Mouse (Mus musculus): Measurements from ENCODE around the gene Xbp1.
"Not testable (repeated sequence)": the region's sequence is repeated elsewhere in the genome, so short reads cannot be mapped to it uniquely, and the experiment has no call there.

Xbp1 gene

DNA sequence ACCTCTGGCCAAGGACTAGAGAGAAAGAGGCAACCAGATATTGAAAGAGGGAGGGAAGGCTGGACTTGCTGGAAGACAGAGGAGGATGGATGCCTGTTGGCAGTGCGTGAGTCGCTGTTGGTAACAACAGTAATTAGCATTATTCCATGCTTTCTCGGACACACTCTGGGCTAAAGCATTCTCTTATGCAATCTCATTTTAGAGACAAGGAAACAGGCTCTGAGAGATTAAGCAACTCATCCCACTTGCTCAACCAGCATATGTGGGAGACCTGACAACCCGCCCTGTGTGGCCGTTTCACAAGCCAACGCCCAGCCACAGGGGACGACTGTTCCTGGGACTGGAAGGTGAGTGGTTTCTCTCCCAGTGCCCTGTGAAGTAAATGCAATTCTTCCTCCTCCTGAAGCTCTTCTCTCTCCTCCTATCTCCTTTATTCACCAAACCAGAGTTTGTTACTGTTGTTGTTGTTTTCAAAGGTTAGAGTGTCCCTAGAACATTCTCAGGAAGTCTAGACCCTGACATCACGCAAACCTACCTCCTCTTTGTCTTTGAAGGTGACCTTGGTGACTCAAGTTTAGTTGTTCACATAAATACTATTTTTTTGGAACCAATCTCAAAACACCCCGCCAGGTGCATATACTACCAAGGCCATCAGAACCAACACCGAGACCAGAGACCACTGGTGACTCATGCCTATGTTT, 18.0 kb upstream of the Xbp1 start:
- DNase-seq = no peak

DNA sequence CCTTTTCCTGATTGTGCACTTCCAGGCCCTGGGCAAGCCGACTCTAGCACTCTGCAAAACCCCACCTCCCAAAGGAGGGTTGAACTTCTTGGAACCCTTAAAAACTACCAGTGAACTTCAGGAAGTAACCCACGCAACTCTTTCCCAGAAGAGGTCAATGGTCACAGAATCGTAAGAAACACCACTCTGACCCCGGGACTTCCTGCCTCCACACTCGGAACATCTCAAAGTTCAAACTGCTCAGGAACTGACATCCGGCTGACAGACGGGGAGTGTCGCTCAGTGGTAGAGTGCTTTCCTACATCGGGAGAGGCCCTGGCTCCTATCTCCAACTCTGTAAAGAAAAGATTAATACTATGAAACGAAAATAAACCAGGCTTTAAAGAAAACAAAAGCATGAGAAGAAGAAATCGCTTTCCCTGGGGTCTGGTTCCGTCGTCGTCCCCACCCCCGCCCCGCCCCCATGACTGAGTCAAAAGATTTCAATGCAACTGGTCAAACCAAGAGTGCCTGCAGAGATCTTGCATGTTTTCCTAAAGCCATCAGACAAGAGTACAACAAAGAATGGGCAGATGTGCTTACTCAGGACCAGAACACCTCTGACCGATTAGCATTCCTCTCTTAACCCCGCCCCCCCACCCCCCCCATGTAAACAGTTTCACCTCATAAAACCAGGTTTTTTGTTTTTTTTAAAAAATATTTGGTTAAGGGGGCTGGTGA, 14.4 kb upstream of the Xbp1 start:
- no peak for DNase-seq

DNA sequence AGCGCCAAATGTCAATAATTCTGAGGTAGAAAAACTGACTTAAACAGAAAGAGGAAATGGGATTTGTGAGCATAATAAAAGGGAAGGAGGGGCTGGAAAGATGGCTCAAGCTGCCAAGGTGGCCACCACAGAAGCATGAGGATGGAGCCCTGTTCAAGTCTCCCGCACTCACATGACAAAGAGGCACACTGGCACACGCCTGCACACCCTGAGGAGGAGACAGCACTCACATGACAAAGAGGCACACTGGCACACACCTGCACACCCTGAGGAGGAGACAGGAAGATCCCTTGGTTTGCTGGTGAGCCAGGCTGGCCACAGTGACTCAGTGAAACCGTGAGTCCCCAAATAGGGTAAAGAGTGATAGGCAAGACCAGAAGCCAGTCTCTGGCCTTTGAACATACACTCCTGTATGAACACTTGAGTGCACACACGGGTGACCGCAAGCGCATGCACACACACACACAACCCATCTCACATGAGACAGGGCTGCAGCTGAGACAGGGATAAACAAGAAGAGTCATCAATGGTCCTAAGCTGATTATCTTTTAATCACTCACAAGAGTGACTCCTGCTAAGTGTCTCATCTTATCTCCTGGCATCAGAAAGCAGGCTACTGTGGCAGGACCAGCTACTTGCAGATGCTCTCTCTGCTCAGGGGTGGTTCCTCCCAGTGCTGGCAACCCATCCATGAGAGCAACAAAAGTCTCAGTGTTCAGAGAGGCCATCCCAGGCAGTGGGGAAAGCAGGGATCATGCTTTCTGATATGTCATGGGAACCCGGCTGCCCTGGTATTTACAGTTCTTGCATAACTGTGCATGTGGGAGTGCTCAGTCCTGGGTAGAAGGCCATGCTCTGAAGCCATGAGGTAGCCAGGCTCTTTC, 11.0 kb upstream of the Xbp1 start:
- DNase-seq = no peak

DNA sequence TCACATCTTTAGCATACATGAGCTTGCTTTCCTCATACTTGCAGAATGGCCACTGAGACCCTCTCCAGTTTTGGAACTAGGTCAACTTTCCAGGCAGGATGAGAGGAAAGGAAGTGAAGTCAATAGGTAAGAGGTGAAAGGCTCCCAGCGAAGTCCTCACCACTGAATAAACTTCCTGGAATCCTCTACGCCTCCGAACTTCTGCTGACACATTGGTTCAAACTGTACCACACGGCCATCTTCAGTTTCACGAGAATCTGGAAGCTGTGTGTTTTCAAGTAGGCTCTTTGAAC, 10.4 kb upstream of the Xbp1 start:
- DNase-seq = no peak

DNA sequence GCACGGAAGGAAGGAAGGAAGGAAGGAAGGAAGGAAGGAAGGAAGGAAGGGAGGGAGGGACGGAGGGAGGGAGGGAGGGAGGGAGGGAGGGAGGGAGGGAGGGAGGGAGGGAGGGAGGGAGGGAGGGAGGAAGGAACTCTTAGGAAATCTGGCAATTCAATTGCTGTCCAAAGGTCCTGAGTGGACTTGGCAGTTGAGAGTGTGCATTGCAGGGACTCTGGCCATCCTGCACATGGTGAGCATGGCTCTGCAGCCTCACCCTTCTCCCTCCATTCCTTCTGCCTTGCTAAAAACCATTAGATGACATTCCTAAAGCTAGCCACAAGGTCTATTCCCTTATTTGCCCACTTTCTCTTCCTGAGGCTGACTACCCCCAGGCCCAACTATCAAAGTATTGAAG, 9.8 kb upstream of the Xbp1 start:
- not testable (repeated sequence) for DNase-seq

DNA sequence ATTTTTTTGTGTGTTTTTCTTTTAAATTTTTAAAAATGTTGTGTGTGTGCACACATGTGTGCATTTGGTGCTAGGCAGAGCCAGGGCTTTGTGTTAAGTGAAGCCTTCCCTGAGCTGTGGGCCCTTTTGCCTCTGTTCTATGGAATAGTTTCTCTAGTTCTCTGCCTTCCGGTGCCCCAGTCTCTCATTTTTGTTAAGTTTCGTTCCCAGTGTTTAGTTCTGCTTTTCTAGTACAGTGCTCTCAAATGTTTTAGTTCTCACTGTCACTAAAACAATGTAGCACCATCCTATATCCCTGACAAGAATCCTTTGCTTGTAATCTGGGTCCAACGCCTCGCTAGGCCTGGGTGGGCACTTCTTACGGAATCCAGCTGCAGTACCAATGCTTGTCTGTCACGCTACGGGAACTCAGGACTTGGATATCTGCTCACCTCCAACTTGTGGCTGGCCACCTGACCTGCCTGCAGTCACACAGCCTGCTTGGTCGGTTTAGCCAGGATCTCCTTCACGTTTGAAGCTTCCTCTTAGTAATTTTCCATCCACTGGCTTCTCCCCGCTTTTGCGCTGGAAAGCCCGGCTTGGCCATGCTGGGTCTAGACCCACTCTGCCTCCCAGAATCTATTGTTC, 8.2 kb upstream of the Xbp1 start:
- DNase-seq = peak in 1 of 2 experiments; percentile 46

DNA sequence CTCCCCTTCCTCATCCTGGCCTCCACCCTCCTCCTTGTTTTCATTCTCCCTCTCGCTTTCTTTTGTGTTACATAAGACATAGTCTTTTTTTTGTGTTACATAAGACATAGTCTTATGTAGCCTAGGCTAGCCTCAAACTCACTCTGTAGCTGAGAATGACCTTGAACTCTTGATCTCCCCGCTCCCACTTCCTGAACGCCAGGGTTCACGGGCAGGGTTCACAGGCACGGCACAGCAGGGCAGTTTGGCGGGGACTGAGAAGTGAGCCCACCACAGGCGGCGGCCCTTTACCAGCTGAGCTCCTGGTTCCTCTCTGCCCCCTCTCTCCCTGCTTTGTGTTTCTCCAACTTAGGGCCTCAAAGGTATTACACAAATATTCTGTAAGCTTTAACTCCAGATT, 7.5 kb upstream of the Xbp1 start:
- no peak for DNase-seq

DNA sequence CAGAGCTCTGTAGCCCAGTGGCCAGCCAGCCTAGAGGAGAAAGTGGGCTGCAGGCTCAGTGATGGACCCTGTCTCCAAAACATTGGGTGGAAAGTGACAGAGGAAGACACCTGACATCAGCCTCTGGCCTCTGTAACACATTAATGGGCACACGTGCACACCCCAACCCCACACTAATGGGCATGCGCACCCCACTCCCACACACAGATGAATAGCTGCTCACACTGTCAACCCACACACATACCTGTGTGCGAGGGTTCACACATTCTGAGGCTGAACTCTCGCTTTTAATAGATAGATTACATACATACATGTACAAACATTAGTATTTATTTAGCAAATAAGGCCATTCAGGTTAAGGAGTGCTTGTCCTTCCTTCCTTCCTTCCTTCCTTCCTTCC, 6.4 kb upstream of the Xbp1 start:
- no peak for DNase-seq

DNA sequence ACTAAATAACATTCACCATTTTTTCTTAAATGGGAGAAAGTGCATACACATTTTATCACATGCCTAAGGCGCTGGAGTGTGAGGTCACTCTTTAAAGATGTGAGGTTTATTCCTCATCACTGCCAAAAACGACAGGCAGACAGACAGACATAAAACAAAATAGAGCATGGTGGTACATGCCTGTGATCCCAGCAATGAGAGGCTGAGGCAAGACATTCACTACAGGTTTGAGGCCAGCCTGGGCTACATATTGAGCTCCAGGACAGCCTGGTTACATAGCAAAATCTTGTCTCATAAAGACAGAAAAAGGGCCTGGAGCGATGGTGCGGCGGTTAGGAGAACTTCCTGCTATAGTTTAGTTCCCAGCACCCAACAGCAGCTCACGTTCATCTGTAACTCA, 5.3 kb upstream of the Xbp1 start:
- no peak for DNase-seq

DNA sequence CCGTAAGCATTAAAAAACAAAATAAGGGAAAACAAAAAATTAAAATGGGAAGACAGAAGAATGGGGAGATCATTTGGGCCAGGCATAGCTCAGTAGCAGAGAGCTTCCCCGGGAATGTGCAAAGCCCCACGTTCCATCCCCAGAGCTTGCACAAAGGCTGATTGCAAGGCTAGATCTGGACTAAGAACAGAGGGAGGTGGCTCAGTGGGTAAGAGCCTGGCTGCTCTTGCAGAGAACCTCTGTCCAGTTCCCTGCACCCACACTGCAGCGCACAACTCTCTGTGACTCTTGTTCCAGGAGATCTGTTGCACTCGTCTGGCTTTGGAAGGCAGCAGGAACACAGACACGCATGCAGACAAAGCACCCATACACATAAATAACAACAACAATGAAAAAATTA, 4.8 kb upstream of the Xbp1 start:
- DNase-seq = no peak

DNA sequence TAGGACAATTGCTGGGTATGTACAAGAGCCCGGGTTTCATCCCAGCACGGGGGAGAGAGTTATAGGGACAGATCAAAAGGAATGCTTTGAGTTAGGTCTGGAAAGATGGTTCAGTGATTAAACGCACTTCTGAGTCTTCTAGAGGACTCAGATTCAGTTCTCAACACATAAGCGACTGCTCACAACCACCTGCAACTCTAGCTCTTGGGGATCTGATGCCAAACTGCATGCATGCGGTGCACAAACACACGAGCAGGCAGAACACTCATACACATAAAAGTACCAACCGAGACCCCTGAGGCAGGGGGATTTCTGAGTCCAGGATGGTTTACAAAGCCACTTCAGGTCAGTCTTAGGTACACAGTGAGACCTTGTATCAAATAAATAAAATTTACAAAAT, 4.3 kb upstream of the Xbp1 start:
- no peak for DNase-seq

DNA sequence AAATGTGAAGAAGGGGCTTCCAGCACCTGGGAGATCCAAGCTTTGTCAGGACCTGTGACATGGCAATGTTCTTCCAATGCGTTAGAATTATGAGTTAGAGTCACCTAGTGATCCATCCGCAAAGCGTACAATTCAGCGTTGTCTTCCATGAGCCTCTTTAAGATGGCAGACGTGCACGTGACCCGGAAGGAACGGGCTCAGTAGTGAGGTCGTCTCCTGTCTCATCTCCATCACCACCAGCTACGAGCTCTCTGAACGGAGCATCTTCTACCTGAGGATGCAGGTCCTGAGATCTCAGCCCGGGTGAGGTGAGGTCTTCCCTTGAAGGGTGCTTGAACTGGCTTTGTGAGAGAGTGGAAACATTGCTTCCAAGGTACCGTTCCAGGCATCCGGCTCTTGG, 3.8 kb upstream of the Xbp1 start:
- DNase-seq = no peak

DNA sequence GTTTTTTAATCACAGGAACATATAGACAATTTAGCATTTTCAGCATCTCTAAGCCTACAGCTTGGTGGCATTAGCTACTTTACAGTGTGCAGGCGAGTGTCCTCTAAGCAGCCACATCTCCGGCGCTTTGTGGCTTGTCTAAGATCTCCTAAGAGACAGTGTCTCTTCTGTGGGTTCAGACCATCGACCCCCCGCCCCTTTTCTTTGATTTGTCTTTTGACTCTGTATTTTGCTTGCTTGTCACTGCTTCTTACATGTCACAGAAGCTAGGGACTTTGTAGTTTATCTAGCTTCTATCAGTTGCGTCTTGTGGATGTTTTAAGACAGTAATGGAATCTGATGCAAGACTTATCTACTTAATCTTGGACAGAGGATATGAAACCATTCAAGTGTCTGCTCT, 3.1 kb upstream of the Xbp1 start:
- no peak for DNase-seq

DNA sequence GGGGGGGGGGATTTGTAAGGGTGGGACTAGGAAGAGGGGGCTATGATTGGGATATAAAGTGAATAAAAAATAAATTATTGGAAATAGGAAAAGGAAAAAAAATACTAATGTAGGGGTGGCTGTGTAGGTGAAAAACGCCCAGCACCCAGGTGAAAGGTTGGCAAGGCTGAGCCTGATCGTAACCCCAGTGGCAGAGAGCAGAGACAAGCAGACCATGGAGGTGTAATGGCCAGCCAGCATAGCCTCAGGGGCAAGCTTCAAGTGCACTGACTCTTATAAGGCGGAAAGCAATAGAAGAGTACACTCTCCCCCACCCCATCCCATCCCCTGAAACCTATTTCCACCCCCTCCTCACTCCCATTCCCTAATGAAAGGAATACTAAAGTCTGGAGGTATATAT, 778 bp upstream of the Xbp1 start:
- DNase-seq = no peak

DNA sequence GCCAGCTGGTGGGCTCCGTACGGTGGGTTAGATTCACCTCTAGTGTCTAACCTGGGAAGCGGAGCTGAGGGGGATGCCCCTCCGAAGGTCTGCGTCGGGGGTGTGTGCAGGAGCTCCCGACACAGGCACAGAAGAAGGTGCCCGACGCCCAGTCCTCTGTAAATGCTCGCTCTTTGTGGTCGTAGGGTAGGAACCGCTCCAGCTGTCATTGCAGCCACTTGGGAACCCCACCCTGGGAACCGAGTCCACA, 732 bp downstream of the Xbp1 start:
- peak in 1 of 2 experiments; percentile 51 for DNase-seq

DNA sequence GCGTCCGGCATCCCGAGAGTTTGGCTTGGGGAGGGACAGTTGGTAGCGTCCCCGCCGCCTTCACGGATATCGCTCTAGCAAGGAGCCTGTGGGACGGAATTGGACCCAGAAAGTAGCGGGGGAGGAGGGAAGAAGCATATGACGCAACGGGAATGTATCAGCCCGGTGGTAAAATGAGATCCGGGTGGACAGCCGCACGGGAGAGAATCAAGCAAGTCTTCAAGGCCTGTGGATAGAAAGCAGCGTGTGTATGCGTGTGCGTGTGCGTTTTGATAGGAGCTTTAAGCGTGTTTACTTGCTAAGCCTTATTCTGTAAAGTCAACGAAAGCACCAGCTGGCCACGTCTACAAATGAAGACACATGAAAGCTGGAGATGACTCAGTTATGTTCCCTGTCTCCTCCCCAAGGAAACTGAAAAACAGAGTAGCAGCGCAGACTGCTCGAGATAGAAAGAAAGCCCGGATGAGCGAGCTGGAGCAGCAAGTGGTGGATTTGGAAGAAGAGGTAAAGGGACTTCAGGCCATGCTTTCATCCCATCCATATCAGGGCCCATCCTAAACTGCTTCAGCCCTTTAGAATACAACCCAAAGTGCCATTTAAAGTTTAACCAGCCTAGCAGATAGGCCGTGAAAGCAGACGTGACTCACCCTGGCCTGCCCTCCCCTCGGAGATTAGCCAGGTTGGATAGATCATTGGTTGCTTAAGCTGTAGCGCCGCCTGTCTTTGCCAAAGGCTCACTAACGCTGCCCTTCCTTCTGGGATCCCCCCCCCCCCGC, 1.2 kb downstream of the Xbp1 start:
- DNase-seq = peak; percentile 52 to 54

DNA sequence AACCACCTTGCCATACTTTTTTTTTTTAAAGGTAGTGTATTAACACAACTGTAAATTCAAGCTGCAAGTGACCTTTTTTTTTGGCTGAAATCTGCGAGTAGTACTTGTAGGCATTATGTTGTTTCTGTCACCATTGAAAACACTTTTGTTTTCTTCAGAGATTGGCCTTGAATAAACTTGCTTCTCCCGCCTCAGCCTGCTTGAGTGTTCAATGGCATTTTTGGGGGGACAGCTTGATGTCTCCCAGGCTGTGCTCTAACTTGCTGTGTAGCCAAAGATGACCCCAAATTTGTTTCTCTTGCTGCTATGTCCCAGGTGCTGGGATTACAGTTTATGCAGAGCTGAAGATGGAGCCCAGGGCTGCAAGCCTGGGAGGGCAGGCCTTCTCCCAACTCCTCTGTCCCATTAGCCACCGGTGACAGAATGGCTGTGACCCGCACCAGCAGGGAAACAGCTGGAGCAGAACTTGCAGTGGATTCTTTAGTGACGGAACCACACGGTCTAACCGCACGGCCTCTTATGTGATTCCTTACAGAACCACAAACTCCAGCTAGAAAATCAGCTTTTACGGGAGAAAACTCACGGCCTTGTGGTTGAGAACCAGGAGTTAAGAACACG, 2.4 kb downstream of the Xbp1 start:
- DNase-seq = no peak

DNA sequence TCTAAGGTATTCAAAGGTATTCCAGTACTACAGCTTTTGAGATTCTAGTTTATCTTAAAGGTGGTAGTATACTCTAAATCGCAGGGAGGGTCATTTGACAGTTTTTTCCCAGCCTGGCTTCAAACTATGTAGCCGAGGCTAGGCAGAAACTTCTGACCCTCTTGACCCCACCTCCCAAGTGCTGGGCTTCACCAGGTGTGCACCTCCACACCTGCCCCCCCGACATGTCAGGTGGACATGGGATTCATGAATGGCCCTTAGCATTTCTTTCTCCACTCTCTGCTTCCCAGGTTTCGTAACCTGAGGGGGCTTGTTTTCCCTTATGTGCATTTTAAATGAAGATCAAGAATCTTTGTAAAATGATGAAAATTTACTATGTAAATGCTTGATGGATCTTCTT, 5.0 kb downstream of the Xbp1 start:
- no peak for DNase-seq

DNA sequence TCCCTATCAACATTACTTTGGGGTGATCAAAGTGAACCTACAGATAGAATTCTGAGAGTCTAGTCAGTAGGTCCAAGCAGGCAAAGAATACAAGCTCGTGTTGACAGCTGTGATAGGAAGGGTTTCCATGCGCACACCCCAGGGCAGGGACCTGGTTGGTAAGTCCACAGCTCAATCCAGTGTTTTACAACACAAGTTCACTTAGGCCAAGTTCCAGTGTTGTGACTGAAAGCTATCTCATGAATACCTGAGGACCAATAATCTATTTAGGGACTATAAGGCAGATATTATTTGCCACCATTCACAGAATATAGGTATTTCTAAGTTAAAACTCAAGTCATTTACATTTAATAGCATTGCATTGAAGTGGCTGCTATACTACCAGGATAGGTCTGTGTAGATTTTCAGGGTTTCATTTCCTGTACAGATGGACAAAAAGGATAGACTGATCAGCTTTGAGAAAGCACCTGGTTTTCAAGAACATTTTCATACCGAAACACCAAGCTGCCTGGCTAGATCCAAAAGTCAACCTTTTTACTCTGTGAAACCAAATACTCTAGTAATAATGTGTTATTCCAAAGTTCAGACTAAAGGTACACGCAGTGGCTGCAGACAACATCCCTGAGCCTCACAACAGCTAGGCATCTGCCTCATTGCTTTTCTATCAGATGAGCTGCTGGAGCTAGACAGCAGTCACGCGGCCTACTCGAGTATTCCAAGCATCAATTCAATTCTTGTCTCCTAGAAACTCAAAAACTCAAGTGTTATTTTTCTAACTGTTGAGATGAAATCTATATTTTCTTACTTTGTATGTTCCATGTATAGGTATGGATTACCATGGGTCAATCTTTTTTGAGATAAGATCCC, 6.3 kb downstream of the Xbp1 start:
- no peak for DNase-seq

DNA sequence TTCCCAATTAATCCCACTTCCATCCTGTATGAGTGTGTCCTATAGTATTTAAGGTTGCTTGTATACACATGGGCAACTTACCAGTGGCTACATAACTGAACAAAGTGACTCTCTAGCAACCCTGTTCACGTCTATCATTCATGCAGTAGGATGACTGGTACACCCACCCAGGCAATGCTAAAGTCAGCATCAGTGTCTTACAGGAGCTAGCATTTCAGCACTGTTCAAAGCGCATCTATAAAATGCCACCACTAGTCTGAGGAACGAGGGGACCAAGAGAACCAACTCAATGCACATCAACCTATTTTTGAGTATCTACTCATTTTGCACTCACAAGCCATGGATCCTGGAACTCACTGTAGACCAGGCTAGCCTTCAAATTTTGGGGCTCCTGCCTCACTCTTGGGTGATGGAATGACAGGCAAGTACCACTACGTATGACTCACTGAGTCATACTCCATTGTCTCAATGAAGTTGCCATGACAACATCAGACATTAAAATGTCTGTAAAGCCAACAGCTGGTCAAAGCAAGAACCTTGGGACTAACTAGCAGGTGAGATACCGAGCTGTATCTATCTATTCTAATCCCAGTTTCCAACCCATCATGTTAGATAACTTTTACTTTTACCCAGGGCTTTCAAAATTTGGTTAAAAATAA, 7.5 kb downstream of the Xbp1 start:
- DNase-seq = no peak

DNA sequence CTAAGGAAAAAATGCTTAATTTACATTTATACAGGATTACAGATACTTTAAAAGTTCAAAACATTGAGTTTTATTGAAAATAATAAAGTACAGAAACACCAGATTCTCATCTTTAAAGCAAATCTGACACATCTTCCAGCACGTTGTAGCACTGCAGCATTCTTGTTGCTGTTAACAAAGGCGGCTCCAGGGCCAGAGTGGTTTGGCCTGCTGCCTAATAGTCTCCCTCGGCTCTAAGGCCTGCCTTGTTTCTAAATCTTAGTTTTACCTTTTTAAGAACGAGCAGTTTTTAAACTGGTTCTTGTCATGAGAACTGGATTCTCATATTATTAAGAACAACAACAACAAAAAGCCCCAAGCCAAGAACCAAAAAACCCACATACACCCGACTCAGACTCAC, 8.4 kb downstream of the Xbp1 start:
- no peak for DNase-seq
